Mouse (Mus musculus): Measurements from ENCODE around the gene Stau1. TPM values are rescaled to one million over a fixed set of nuclear protein-coding genes. Genes with fewer than 3 reads are reported as not detected.

The Stau1 gene
- total and polyA plus RNA-seq, 3 experiments = 14.3 to 48.1 TPM; not detected in 1

GRCm38 (mm10) chr2:167014702-167015381 lies 18.7 kb upstream of the Stau1 start, which contains the start of gene Ddx27:
Gene Ddx27 (plus strand): TSS chr2:167015193.
- peak; percentile 97 for DNase-seq (ENCODE audit: low read depth, low spot score)
- H3K27ac ChIP-seq (ENCODE audit: control insufficient read depth, low read depth, low read length) = peak within 1 kb of the TSS; percentile 80
- H3K4me1 ChIP-seq (ENCODE audit: control insufficient read depth in 1 of 2, insufficient read depth in 2 of 2, low read length in 2 of 2) = peaks cover 4 to 9% of the 10 kb centered on the region in 2 experiments
- TF ChIP-seq POLR2A (IDR thresholded peaks at IDR 0.05; ENCODE audit: control insufficient read depth in 1 of 2, insufficient read depth in 1 of 2, low read depth in 1 of 2, low read length in 2 of 2, poor library complexity in 1 of 2) = peak in 1 of 2 experiments; percentile 93; a peak in 2 of 4 replicates
- TF ChIP-seq MYB (IDR thresholded peaks at IDR 0.05; ENCODE audit: low read depth, low read length) = no peak
- no peak for TF ChIP-seq RCOR1 (IDR thresholded peaks at IDR 0.05; ENCODE audit: low read depth, low read length)
- peak; percentile 98 for TF ChIP-seq SIN3A (IDR thresholded peaks at IDR 0.05; ENCODE audit: low read length)
- peak; percentile 90 for TF ChIP-seq NELFE (IDR thresholded peaks at IDR 0.05; ENCODE audit: low read depth, low read length)
- no peak for TF ChIP-seq BHLHE40 (IDR thresholded peaks at IDR 0.05; ENCODE audit: borderline replicate concordance, low read depth, low read length)
- TF ChIP-seq E2F4 (IDR thresholded peaks at IDR 0.05; ENCODE audit: borderline replicate concordance, low read depth, low read length) = 0 out of 2 replicates have a peak, but pooled peaks have one; percentile 73
- TF ChIP-seq MXI1 (IDR thresholded peaks at IDR 0.05; ENCODE audit: low read depth, low read length) = peak; percentile 98
- TF ChIP-seq MAZ (IDR thresholded peaks at IDR 0.05; ENCODE audit: low read depth, low read length) = no peak; the same call in 1 of the 2 replicates
- no peak for TF ChIP-seq CHD2 (IDR thresholded peaks at IDR 0.05; ENCODE audit: low read length)
- TF ChIP-seq USF2 (IDR thresholded peaks at IDR 0.05; ENCODE audit: borderline replicate concordance in 1 of 2, insufficient read depth in 1 of 2, low read depth in 1 of 2, low read length in 2 of 2) = no peak
- TF ChIP-seq POLR2AphosphoS5 (IDR thresholded peaks at IDR 0.05; ENCODE audit: borderline replicate concordance, low read depth, low read length) = no peak
- no peak for TF ChIP-seq ZC3H11A (IDR thresholded peaks at IDR 0.05; ENCODE audit: low read depth, low read length)
- peak; percentile 76; the same call in 1 of the 2 replicates for TF ChIP-seq KAT2A (conservative IDR thresholded peaks at IDR 0.05; ENCODE audit: low read depth, low read length)
- TF ChIP-seq MAX (IDR thresholded peaks at IDR 0.05; ENCODE audit: low read length) = peak; percentile 88
- TF ChIP-seq POLR2AphosphoS2 (IDR thresholded peaks at IDR 0.05; ENCODE audit: low read length) = peak; percentile 89; the same call in 1 of the 2 replicates
- peak; percentile 70 for TF ChIP-seq ZMIZ1 (IDR thresholded peaks at IDR 0.05; ENCODE audit: low read depth, low read length)
- TF ChIP-seq TBP (IDR thresholded peaks at IDR 0.05; ENCODE audit: low read depth, low read length) = peak; percentile 47; the same call in 1 of the 2 replicates
- TF ChIP-seq ETS1 (IDR thresholded peaks at IDR 0.05; ENCODE audit: low read depth, low read length) = peak; percentile 46; the same call in 1 of the 2 replicates
- no peak for TF ChIP-seq GABPA (IDR thresholded peaks at IDR 0.05; ENCODE audit: low read depth, low read length)
- TF ChIP-seq ELF1 (IDR thresholded peaks at IDR 0.05; ENCODE audit: low read depth, low read length) = peak; percentile 96
- peak; percentile 97 for TF ChIP-seq HCFC1 (IDR thresholded peaks at IDR 0.05; ENCODE audit: low read depth, low read length)
- peak; percentile 87 for TF ChIP-seq NRF1 (IDR thresholded peaks at IDR 0.05; ENCODE audit: insufficient read depth, low read depth, low read length, poor library complexity, severe bottlenecking)
- TF ChIP-seq MYC (IDR thresholded peaks at IDR 0.05; ENCODE audit: low read depth, low read length) = peak; percentile 91
- peak; percentile 53; the same call in 1 of the 2 replicates for TF ChIP-seq TCF12 (IDR thresholded peaks at IDR 0.05; ENCODE audit: low read depth, low read length)
- H3K9ac ChIP-seq (ENCODE audit: control insufficient read depth, low read depth, low read length, poor library complexity, severe bottlenecking) = peak within 1 kb of the TSS; percentile 83
- H3K9me3 ChIP-seq (replicated peaks; ENCODE audit: insufficient read depth, low read length) = no peaks in the 10 kb centered on the region
- H3K4me3 ChIP-seq (ENCODE audit: control insufficient read depth in 1 of 2, insufficient read depth in 1 of 2, low read depth in 2 of 2, low read length in 2 of 2) = peak within 1 kb of the TSS; percentile 80 to 81
- H3K36me3 ChIP-seq (ENCODE audit: control insufficient read depth in 1 of 2, insufficient read depth in 2 of 2, low read length in 2 of 2) = peaks cover 5 to 8% of the 10 kb centered on the region in 2 experiments; a peak in 3 of 4 replicates
- no peaks in the 10 kb centered on the region for H3K27me3 ChIP-seq (ENCODE audit: control insufficient read depth in 1 of 2, insufficient read depth in 2 of 2, low read length in 2 of 2)
- peaks cover 30% of the 10 kb centered on the region for H3K79me2 ChIP-seq (ENCODE audit: control insufficient read depth, insufficient read depth, low read length, poor library complexity)

All from MEL (cell line).